11 mouse cellular contexts compared by ENCODE assay signal in the genomic region with DNA sequence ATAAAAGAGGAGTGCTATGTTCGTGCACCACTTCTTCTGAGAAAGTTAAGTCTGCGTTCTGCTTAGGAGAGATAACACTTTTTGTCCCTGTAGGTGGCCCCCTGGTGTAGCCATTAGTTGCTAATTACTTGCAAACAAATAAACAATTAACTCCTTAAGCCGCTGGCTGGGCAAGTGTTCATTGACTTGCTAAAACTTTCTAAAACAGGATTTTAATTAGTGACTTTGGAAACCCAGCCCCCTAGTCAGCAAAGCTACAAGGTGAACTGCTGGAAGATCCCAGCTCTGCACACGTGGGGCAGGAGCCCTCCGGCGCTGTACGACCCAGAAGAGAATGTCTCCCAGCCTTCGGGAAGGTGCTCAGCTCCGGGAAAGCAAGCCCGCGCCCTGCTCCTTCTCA. TPM values are rescaled to one million over a fixed set of nuclear protein-coding genes. Genes with fewer than 3 reads are reported as not detected.
DNase-seq lines count a peak whose midpoint lies in the region; ATAC-seq and TF ChIP-seq lines count a peak whose summit lies in the region.
"Had no signal": no experiment of that assay in that cellular context is flagged by ENCODE, and none has a peak within 500 bp of the region (broad histone marks: within the 10 kb centered on the region; RNA-seq: fewer than 3 reads in every experiment).

No protein-coding gene starts in this region.

- no peak overlapping the region for H3K27ac ChIP-seq in forebrain, embryonic 10.5 days
- no peak overlapping the region for H3K27ac ChIP-seq in forebrain, postnatal 0 days (ENCODE audit: low read depth, low read length)
- no peak overlapping the region for H3K27ac ChIP-seq in midbrain, embryonic 14.5 days (replicated peaks; ENCODE audit: low read depth, low read length)
- no peak overlapping the region for H3K27ac ChIP-seq in midbrain, embryonic 16.5 days (ENCODE audit: low read length)
- H3K27ac ChIP-seq in kidney, embryonic 15.5 days, result no peak overlapping the region

- no peak for TF ChIP-seq CTCF in forebrain, postnatal 0 days (IDR thresholded peaks at IDR 0.05; ENCODE audit: low read depth)

- H3K27me3 ChIP-seq in forebrain, embryonic 10.5 days (ENCODE audit: poor library complexity, severe bottlenecking), result peaks cover 90% of the 10 kb centered on the region
- H3K27me3 ChIP-seq in forebrain, postnatal 0 days (ENCODE audit: insufficient read depth, low read length), result peaks cover 10% of the 10 kb centered on the region
- no peaks in the 10 kb centered on the region for H3K27me3 ChIP-seq in midbrain, embryonic 14.5 days (ENCODE audit: control insufficient read depth, insufficient read depth, low read length)
- H3K27me3 ChIP-seq in midbrain, embryonic 16.5 days (ENCODE audit: control insufficient read depth, insufficient read depth, low read depth, low read length), result no peaks in the 10 kb centered on the region
- H3K27me3 ChIP-seq in kidney, embryonic 15.5 days, result peaks cover 4% of the 10 kb centered on the region; the same call in 1 of the 2 replicates

- no peak for ATAC-seq in forebrain, postnatal 0 days
- no peak for ATAC-seq in midbrain, embryonic 14.5 days (ENCODE audit: low FRiP score, low TSS enrichment)
- no peak for ATAC-seq in midbrain, embryonic 16.5 days
- ATAC-seq in kidney, embryonic 15.5 days (replicated peaks; ENCODE audit: low FRiP score), result no peak
- peak; percentile 71 for ATAC-seq in megakaryocyte-erythroid progenitor cell, adult 5-6 weeks (replicated peaks; ENCODE audit: low FRiP score, low TSS enrichment, poor library complexity, severe bottlenecking)

- no peak for DNase-seq in forebrain, embryonic 10.5 days (ENCODE audit: extremely low spot score, low spot score)
- no peak for DNase-seq in forebrain, postnatal 0 days
- DNase-seq in midbrain, embryonic 14.5 days, result peak; percentile 8
- DNase-seq in frontal cortex, adult 2 months (ENCODE audit: extremely low spot score in 1 of 2, low spot score in 1 of 2), result no peak
- no peak for DNase-seq in cerebellum, adult 11 months
- DNase-seq: layer of hippocampus, postnatal 36 days; lung, postnatal 36 days had no signal

- no peak overlapping the region for H3K9ac ChIP-seq in forebrain, postnatal 0 days
- H3K9ac ChIP-seq in midbrain, embryonic 14.5 days (replicated peaks; ENCODE audit: low read length), result no peak overlapping the region
- no peak overlapping the region for H3K9ac ChIP-seq in midbrain, embryonic 16.5 days (ENCODE audit: low read depth, low read length)
- no peak overlapping the region for H3K9ac ChIP-seq in kidney, embryonic 15.5 days

- 2% methylated on average over 11 of the region's 11 CpGs for WGBS in forebrain, embryonic 10.5 days
- 2% methylated on average over 11 of the region's 11 CpGs for WGBS in forebrain, postnatal 0 days
- whole genome bisulfite sequencing in midbrain, embryonic 14.5 days, result 7% methylated on average over 11 of the region's 11 CpGs
- 3% methylated on average over 11 of the region's 11 CpGs for WGBS in midbrain, embryonic 16.5 days
- 4% methylated on average over 11 of the region's 11 CpGs for WGBS in kidney, embryonic 15.5 days

- H3K4me2 ChIP-seq in forebrain, postnatal 0 days (ENCODE audit: low read depth), result no peak overlapping the region
- no peak overlapping the region for H3K4me2 ChIP-seq in midbrain, embryonic 14.5 days (ENCODE audit: low read length)
- no peak overlapping the region for H3K4me2 ChIP-seq in midbrain, embryonic 16.5 days (ENCODE audit: low read length)
- peak overlapping the region; percentile 45 for H3K4me2 ChIP-seq in kidney, embryonic 15.5 days

- H3K9me3 ChIP-seq in forebrain, embryonic 10.5 days, result no peaks in the 10 kb centered on the region
- H3K9me3 ChIP-seq in forebrain, postnatal 0 days (ENCODE audit: low read length), result no peaks in the 10 kb centered on the region
- H3K9me3 ChIP-seq in midbrain, embryonic 14.5 days (ENCODE audit: control insufficient read depth, low read length), result no peaks in the 10 kb centered on the region
- H3K9me3 ChIP-seq in midbrain, embryonic 16.5 days (replicated peaks; ENCODE audit: control insufficient read depth, low read length, poor library complexity, severe bottlenecking), result no peaks in the 10 kb centered on the region
- no peaks in the 10 kb centered on the region for H3K9me3 ChIP-seq in kidney, embryonic 15.5 days (replicated peaks)

- peak overlapping the region; percentile 23 for H3K4me3 ChIP-seq in forebrain, embryonic 10.5 days
- H3K4me3 ChIP-seq in forebrain, postnatal 0 days (ENCODE audit: low read depth, low read length), result no peak overlapping the region
- no peak overlapping the region for H3K4me3 ChIP-seq in midbrain, embryonic 14.5 days (replicated peaks; ENCODE audit: low read depth, low read length)
- no peak overlapping the region for H3K4me3 ChIP-seq in midbrain, embryonic 16.5 days (ENCODE audit: low read depth, low read length)
- peak overlapping the region; percentile 4; the same call in 1 of the 2 replicates for H3K4me3 ChIP-seq in kidney, embryonic 15.5 days (replicated peaks)

- peaks cover 9% of the 10 kb centered on the region for H3K4me1 ChIP-seq in forebrain, embryonic 10.5 days
- H3K4me1 ChIP-seq in forebrain, postnatal 0 days (ENCODE audit: insufficient read depth), result no peaks in the 10 kb centered on the region
- H3K4me1 ChIP-seq in midbrain, embryonic 14.5 days (ENCODE audit: control insufficient read depth, insufficient read depth, low read length), result no peaks in the 10 kb centered on the region
- no peaks in the 10 kb centered on the region for H3K4me1 ChIP-seq in midbrain, embryonic 16.5 days (ENCODE audit: control insufficient read depth, insufficient read depth, low read length)
- peaks cover 6% of the 10 kb centered on the region; the same call in 1 of the 2 replicates for H3K4me1 ChIP-seq in kidney, embryonic 15.5 days

- no peaks in the 10 kb centered on the region for H3K36me3 ChIP-seq in forebrain, embryonic 10.5 days (replicated peaks)
- H3K36me3 ChIP-seq in forebrain, postnatal 0 days (ENCODE audit: insufficient read depth), result no peaks in the 10 kb centered on the region
- H3K36me3 ChIP-seq in midbrain, embryonic 14.5 days (ENCODE audit: control insufficient read depth, insufficient read depth, low read length), result no peaks in the 10 kb centered on the region
- no peaks in the 10 kb centered on the region for H3K36me3 ChIP-seq in midbrain, embryonic 16.5 days (ENCODE audit: control insufficient read depth, insufficient read depth, low read length)
- H3K36me3 ChIP-seq in kidney, embryonic 15.5 days, result no peaks in the 10 kb centered on the region

RNA-seq across cellular contexts. Expression of a gene that starts 6.2 kb away (rescaled TPM):
- 0.80 and 1.3 TPM in 2 replicates for polyA plus RNA-seq in forebrain, embryonic 10.5 days (2016; fragmentation: Nextera tagmentation; extraction: Ambion mirVana)
- not detected in 2 replicates for total RNA-seq in forebrain, postnatal 0 days (2014; rRNA removed)
- not detected in 2 replicates for polyA plus RNA-seq in forebrain, postnatal 0 days (2015; fragmentation: Nextera tagmentation; extraction: Ambion mirVana)
- not detected in 2 replicates for polyA plus RNA-seq in midbrain, embryonic 14.5 days (2014; fragmentation: Nextera tagmentation; extraction: Ambion mirVana)
- polyA plus RNA-seq in midbrain, embryonic 16.5 days (2015; fragmentation: Nextera tagmentation; extraction: Ambion mirVana), result 0.19 TPM in 1 of 2 replicates, not detected in the other
- polyA plus RNA-seq in kidney, embryonic 15.5 days (2015; fragmentation: Nextera tagmentation; extraction: Ambion mirVana), result 1.1 and 1.4 TPM in 2 replicates
- not detected in 2 replicates for total RNA-seq in megakaryocyte-erythroid progenitor cell, adult 5-6 weeks (2014; fragmentation: Nextera tagmentation)
- total RNA-seq in megakaryocyte-erythroid progenitor cell, adult 5-6 weeks (2017), result not detected in 2 replicates
- not detected in 2 replicates for polyA plus RNA-seq in frontal cortex, adult 2 months (2012; rRNA removed)
- total RNA-seq: layer of hippocampus, postnatal 36 days; neutrophil, adult 5-6 weeks had no signal

RNA-seq across cellular contexts. Expression of a gene that starts 29.4 kb away (rescaled TPM):
- polyA plus RNA-seq in forebrain, embryonic 10.5 days (2016; fragmentation: Nextera tagmentation; extraction: Ambion mirVana), result 31.1 and 33.8 TPM in 2 replicates
- total RNA-seq in forebrain, postnatal 0 days (2014; rRNA removed), result 74.8 and 81.2 TPM in 2 replicates
- polyA plus RNA-seq in forebrain, postnatal 0 days (2015; fragmentation: Nextera tagmentation; extraction: Ambion mirVana), result 52.7 and 63.9 TPM in 2 replicates
- polyA plus RNA-seq in midbrain, embryonic 14.5 days (2014; fragmentation: Nextera tagmentation; extraction: Ambion mirVana), result 87.3 and 88.5 TPM in 2 replicates
- 56.1 and 61.3 TPM in 2 replicates for polyA plus RNA-seq in midbrain, embryonic 16.5 days (2015; fragmentation: Nextera tagmentation; extraction: Ambion mirVana)
- polyA plus RNA-seq in kidney, embryonic 15.5 days (2015; fragmentation: Nextera tagmentation; extraction: Ambion mirVana), result 39.2 and 41.8 TPM in 2 replicates
- total RNA-seq in megakaryocyte-erythroid progenitor cell, adult 5-6 weeks (2014; fragmentation: Nextera tagmentation), result 5.2 and 12.7 TPM in 2 replicates
- total RNA-seq in megakaryocyte-erythroid progenitor cell, adult 5-6 weeks (2017), result 12.6 and 14.8 TPM in 2 replicates
- polyA plus RNA-seq in frontal cortex, adult 2 months (2012; rRNA removed), result 36.1 and 37.0 TPM in 2 replicates

RNA-seq across cellular contexts. Expression of a gene that starts 38.4 kb away (rescaled TPM):
- 7.4 and 9.6 TPM in 2 replicates for polyA plus RNA-seq in forebrain, embryonic 10.5 days (2016; fragmentation: Nextera tagmentation; extraction: Ambion mirVana)
- 5.7 and 7.2 TPM in 2 replicates for total RNA-seq in forebrain, postnatal 0 days (2014; rRNA removed)
- 0.62 and 1.5 TPM in 2 replicates for polyA plus RNA-seq in forebrain, postnatal 0 days (2015; fragmentation: Nextera tagmentation; extraction: Ambion mirVana)
- polyA plus RNA-seq in midbrain, embryonic 14.5 days (2014; fragmentation: Nextera tagmentation; extraction: Ambion mirVana), result 2.9 and 3.0 TPM in 2 replicates
- 1.9 and 2.3 TPM in 2 replicates for polyA plus RNA-seq in midbrain, embryonic 16.5 days (2015; fragmentation: Nextera tagmentation; extraction: Ambion mirVana)
- polyA plus RNA-seq in kidney, embryonic 15.5 days (2015; fragmentation: Nextera tagmentation; extraction: Ambion mirVana), result 5.9 and 6.2 TPM in 2 replicates
- 1.2 TPM in 1 of 2 replicates, not detected in the other for total RNA-seq in megakaryocyte-erythroid progenitor cell, adult 5-6 weeks (2014; fragmentation: Nextera tagmentation)
- total RNA-seq in megakaryocyte-erythroid progenitor cell, adult 5-6 weeks (2017), result not detected in 2 replicates
- 2.0 and 2.5 TPM in 2 replicates for polyA plus RNA-seq in frontal cortex, adult 2 months (2012; rRNA removed)

Comparison
In these comparisons a context has a peak if more than half of its experiments do, and no peak if none do; other contexts are left out.
1. H3K4me3 ChIP-seq: peak in forebrain, embryonic 10.5 days (single experiment) and kidney, embryonic 15.5 days (single experiment); none in forebrain, postnatal 0 days (single experiment), midbrain, embryonic 14.5 days (single experiment) and midbrain, embryonic 16.5 days (single experiment).